Mouse (Mus musculus) CH12.LX (cell line): ENCODE data around the gene Slc43a1.

ENCODE experiments used
- CTCF ChIP-seq, 2 experiments: IDR thresholded peaks in 1 of 2; conservative IDR thresholded peaks in 1 of 2; 2 replicates each; pipeline ENCODE4 v1.5.1; 2011 to 2012; ENCODE audit warnings: low read depth in 2 of 2, low read length in 2 of 2, improper control_type of control experiment in 1 of 2, inconsistent platforms in 1 of 2, mild to moderate bottlenecking in 1 of 2, moderate library complexity in 1 of 2
- E2F4 ChIP-seq: IDR thresholded peaks from 2 replicates; pipeline ENCODE4 v1.6.1; 2011; ENCODE audit warnings: low read depth, low read length, improper control_type of control experiment; ENCODE audit not compliant: insufficient replicate concordance
- KAT2A ChIP-seq: IDR thresholded peaks from 2 replicates; pipeline ENCODE4 v1.6.1; 2012; ENCODE audit warnings: low read length, improper control_type of control experiment, inconsistent platforms; ENCODE audit not compliant: insufficient replicate concordance
- MXI1 ChIP-seq: IDR thresholded peaks from 2 replicates; pipeline ENCODE4 v1.6.1; 2011; ENCODE audit warnings: mild to moderate bottlenecking, low read depth, low read length, improper control_type of control experiment
- POLR2A ChIP-seq: IDR thresholded peaks from 2 replicates; pipeline ENCODE4 v1.6.1; 2011; ENCODE audit warnings: low read depth, mild to moderate bottlenecking, improper control_type of control experiment, low read length
- USF1 ChIP-seq: IDR thresholded peaks from 2 replicates; pipeline ENCODE4 v1.6.1; 2014; ENCODE audit warnings: low read depth, mild to moderate bottlenecking, inconsistent platforms, low read length, improper control_type of control experiment

GRCm38 (mm10) chr2:84800304-84800703, 38.3 kb upstream of the Slc43a1 start:
- TF ChIP-seq CTCF (conservative IDR thresholded peaks at IDR 0.05 in 1 of 2, IDR thresholded peaks at IDR 0.05 in 1 of 2; ENCODE audit: low read depth in 2 of 2, low read length in 2 of 2): no peak
- TF ChIP-seq E2F4: no peak
- TF ChIP-seq POLR2A: no peak
- TF ChIP-seq USF1: no peak
- no peak for TF ChIP-seq MXI1
- no peak for TF ChIP-seq KAT2A
